Mouse (Mus musculus): ENCODE data around the gene Lrrc28.

Gene Lrrc28

DNA sequence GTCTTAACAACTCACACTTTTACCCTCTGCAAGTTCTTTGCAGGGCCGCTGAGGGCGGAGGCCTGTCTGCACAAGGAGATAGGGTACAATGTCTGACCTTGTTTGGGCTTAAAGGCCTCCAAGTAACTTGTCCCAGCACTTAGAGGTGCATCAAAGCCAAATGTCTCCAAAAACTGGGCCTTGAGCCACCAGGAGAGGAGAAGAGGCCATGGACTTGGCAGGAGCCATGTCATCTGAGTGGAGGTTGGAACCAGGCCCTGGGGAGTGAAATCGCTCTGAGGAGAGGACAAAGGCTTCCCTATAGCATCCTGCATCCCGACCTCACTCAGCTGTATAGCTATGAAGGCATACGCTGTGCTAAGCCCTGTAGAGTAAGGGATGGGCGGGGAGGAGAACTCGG lies 145.6 kb downstream of the Lrrc28 start:
- in situ Hi-C loops (cut with MseI, MboI), result no loop called here

DNA sequence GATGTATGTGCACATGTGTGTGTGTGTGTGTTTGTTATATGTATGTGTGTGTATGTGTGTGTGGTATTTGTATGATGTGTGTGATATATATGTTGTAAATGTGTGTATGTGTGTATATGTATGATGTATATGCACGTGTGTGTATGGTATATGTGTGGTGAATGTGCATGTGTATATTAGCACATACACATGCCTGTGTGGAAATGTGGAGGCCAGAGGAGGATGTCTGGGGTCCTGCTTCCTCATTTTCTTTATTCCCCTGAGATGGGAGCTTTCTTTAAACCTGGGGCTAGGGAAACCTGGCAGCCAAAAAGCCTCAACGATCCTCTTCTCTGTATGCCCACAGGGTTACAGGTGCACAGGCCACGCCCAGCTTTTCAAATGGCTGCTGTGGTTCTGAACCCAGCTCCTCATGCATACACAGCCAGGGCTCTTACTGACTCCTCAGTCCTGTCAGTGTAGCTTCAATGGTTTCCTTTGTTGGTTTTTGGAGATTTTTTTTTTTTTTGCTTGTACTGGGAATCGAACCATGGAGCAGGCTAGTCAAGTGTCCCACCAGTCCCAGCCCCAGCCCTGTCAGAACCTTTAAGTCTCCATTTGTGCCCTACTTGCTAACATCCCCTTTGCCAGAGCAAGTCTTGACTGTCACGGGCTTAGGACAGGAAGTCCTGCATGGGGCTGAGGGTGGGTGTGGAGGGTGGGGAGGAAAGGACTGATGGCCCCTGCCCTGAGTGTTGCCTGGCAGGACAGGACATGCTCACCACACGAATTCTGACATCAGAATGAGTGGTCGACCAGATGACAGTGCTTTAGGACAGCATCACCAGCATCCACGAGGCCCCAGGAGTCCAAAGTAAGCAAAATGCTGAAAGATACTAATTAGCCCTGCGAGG lies 151.0 kb downstream of the Lrrc28 start:
- in situ Hi-C loops (cut with MseI, MboI), result no loop called here

DNA sequence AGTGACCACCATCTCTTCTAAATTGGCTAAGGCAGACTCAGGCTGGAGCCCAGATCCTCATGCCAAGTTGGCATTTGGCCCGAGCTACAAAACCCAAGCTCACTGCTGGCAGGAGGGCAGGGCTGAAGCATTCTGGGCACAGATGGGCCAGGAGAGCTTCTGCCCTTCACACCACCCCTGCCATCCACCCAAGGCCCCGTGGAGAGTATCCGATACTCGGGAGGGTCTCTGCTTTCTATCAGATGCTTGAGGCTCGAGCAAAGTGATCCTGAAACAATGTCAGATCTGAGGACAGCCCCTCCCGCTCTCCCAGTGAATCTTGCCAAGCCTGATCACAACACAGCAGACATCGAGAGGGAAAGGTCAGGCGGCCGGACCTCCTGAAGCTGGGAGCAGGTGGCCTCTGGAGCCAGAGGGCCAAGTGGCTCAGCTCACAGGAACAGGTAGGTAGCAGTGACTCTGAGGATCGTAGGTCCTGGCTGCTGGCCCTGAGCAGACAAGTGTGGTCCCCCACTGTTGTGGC lies 157.1 kb downstream of the Lrrc28 start:
- in situ Hi-C loops (cut with MseI, MboI), result no loop called here

DNA sequence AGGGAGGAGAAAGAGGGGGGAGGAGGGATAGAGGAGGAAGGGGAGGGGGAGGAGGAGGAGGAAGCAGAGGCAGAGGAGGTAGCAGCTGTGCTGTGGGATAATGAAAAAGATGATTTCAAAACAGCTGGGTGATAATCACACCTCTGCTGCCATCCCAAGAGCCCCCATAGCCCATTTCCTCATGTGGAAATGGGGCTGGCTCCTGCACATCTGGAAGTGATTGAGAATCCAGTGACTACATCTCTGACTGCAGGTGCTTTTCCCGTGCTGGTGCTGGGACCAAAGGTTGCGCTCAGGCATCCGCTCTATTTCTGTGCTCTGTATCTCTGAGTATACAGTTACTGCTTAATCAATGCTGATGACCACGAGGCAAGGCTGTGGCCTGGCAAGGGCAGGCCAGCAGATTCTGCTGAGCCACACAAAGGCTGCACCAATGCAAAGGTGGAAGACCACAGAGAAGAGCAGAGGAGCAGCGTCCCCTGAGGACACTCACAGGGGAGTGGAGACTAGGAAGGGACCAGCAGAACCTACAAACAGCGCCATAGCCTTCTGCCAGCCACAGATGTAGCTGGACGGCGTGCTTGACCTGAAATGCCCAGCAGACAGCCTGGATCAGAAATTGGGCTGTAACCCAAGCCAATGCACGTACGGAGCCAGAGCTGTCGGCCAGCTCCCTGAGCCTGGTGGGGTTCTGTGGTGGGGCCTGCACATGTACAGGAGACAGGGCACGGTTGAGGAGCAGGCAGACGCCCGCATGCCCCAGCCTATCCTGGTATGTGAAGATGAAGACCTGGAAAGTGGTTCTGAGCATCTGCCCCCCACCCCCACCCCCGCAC lies 157.9 kb downstream of the Lrrc28 start:
- in situ Hi-C loops (cut with MseI, MboI), result no loop called here

DNA sequence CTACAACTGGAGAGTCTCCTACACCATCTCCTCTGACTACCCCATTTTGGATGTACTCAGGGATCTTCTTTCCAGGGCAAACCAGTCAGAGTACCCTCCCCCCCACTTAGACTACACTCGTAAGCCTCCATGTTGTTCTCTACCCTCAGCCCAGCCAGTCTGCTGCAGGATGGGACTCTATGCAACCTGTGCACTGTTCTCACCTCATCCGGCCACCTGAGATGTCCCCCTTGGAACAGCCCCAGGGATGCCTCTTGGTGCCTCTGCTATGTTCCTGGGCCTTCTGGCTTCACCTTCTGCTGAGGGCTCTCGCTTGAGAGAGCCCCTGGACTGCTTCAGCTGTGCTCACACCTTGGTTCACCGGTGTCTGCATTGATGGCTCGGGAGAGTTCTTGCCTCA lies 158.7 kb downstream of the Lrrc28 start:
- in situ Hi-C loops (cut with MseI, MboI), result no loop called here

DNA sequence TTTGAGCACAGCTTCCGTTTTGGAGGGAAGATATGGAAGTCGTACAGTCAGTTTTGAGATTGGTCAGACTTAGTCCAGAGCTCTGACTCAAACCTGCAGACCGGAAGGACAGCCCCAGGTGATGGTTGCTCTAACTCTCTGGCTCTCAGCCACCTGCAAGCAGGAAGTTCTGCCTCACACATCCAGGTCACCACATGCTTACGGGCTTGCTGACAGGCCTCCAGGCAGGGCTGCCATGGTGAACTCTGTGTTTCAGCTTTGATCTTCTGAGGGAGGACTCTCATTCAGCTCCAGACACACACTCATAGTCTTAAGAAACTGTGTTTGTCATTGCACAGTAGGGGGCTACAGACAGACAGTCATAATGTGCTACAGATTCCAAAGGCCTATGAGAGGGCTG lies 161.4 kb downstream of the Lrrc28 start:
- in situ Hi-C loops (cut with MseI, MboI), result no loop called here

DNA sequence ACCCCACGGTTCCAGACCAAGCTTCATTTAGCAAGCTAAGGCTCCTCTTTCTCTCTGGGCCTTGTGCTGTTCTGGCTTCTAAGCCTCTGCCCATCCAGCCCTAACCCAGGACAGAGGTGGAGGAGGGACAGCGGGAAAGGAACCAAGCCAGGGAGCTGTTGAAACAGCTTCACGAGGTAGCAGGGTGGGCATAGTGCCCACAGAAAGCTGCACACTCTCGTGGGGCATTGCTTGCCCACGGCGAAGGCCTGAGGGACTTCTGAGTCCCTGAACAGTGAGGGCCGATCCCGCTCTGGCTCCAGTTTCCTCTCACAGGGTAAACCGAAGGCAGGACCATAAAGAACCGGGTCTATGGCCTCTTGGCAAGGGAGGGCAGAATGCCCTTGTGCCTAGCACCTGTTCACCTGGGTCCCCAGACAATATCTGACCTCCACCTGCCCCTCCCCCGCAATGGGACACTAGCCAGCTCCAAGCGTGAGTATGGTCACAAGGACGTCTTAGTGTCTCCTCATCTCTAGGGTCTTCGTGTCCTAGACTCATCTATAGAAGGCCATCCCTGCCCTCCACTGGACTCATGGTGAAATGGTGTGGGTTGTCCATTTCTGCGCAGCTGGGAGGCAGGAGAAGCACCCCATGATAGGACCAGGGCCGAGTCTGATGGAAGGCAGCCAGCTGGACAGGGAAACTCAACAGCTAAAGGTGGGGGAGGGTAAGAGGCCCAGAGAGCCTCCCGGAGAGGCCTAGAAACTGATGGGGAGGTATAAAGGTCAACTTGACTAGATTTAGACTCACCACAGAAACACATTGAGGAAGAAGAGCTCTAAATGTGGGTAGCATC lies 165.3 kb downstream of the Lrrc28 start:
- in situ Hi-C loops (cut with MseI, MboI), result no loop called here

DNA sequence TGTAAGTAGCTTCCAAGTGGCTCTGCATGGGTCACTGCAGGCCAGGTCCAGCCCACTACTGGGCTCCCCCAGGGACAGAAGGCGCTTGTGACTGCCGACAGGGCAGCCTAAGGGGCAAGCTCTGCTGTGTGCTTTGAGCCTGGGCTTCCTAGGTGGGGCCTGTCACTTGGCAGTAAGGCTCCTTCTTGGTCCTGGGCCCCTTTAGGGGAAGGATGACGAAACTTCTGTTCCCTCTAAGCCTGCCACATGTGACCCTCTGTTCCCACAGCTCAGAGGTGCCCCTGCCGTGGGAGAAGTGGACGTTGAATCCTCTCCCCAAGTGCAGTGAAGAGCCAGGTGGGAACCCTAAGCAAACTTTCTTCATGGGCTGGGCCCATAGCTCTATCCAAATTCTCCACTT lies 165.9 kb downstream of the Lrrc28 start:
- in situ Hi-C loops (cut with MseI, MboI), result no loop called here

DNA sequence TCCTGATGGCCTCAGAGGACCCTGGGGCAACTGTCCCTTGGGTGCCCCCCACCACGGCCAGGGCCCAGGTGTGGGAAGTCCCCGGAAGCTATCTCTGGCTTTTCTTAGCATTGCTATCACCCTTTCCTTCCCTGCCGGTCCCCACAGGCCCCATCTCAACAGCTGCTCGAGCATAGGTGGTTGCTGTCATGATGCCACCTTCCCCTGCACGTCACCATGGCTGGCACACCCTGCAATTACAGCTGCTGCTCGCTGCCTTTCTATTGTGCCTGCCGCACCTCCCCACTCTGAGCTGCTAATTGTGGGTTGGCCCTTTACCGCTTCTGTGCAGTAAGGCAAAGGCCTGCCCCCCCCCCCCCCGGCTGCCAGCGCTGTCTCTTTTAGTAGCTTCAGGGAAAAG lies 167.1 kb downstream of the Lrrc28 start:
- in situ Hi-C loops (cut with MseI, MboI), result no loop called here

DNA sequence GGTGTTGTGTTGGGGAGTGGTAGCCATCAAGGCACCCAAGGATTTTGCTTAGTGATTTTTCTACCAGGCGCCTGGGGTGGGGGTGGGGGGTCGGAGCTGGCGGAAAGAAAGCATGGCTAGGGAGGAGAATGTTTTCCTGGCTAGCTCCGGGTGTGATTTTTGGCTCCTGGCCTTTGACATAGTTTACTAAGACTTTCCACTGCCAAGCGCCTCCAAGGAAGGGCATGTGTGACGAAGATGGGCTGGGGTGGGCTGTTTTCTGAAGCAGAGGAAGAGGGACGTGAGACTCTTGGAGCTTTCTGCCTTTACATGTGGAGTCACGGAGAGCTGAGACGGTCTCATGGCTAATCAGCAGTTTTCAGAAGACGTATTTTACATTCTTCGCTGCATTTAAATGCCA lies 173.8 kb downstream of the Lrrc28 start:
- in situ Hi-C loops (cut with MseI, MboI), result no loop called here

DNA sequence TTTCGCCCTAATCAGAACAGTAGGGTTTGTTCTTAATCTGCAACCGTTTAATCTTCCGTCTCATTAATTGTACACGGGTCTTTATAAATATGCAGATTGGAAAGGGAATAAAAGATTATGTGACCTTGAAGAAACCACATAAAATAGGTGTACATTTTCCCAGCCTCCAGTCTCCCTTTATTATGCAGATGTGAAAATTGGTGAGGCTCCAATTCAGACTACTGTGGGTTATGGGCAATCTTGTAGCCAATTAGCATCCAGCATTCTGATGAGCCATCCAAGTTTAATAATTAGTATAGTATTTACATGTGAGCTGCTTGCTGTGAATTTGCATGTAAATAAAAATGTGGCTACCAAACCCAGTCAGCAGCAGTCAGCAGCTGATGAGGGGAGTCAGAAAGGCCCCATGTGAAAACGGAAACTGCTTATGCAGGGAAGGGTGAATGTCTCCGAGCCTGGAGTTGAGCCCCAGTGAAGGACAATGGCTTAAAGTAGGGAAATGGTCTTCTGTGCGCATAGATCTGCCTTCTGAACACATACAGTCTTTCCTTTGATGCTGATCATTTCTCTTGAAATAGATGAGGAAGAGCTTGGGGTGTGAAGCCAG lies 176.2 kb downstream of the Lrrc28 start:
- in situ Hi-C loops (cut with MseI, MboI), result no loop called here

DNA sequence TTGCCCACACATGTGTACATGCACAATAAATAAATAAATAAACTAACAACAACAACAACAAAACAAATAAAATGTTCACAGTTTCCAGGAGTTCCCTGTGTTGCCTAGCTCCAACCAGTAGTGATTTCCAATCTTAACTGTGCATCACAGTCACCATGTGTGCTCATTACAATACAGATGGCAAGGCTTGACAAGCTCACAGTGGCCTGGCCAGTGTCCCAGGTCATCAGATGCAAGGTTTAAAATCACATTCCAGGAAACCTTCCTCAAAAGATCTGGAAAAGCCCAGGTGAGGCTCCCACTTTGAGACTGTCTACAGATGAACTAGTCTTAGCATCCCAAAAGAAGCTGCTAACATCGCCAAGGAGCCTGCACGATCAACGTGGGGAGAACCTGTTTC lies 176.9 kb downstream of the Lrrc28 start:
- in situ Hi-C loops (cut with MseI, MboI), result no loop called here

DNA sequence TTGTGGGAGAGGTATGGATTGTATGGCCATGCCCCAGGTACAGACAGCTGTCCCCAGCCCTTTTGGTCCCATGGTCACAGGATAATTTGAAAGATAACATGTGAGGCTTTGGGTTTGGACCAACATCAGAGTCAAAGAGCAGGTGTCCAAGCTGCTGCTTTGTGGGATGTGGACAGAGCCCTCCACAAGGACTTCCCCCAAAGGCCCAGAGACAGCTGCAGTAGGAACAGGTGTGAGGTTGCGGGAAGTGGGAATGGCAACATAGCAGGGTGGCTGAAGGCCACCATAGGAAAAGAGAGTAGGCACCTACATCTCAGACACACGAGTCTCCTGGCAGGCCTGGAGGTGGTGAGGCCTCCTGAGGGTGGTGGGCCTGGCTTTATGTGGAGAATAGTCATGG lies 178.7 kb downstream of the Lrrc28 start:
- in situ Hi-C loops (cut with MseI, MboI), result no loop called here

DNA sequence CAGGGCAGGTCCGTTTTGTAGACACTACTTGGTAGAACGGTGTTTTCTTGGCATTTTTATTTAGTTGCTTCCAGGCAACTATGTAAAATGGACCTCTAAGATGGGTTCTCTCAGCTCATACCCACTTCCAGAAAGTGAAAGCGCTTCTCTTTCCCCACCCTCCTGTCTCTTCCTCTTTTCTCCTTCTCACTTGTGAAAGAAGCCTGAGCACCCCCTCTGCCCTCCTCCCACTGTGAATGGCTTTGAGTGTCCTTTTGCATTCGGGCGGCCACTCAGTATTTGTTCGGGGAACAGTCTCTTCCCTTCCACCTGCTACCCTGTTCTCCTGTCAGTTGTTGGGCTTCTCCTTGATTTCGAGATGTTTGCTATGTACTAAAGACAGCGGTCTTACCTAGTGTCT lies 180.4 kb downstream of the Lrrc28 start:
- in situ Hi-C loops (cut with MseI, MboI), result no loop called here

DNA sequence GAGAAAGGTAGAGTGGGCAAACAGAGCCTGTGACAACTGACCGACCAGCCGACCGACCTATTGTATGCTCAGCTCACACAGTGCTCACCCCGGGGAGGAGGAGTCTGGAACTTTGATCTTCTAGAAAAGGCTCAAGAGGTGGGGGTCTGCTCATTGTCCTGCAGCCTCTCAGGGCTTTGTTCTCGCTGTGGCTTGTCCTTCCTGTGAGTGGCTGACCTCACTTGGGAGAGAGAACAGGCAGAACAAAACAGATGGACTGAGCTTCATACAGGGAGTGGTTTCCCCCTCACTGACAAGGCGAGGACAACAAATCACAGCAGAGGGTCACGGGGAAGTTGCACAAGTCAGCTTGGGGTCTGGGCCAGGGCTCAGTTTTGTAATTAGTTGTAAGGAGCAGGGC lies 181.5 kb downstream of the Lrrc28 start:
- in situ Hi-C loops (cut with MseI, MboI), result no loop called here
